Mouse (Mus musculus): ENCODE results near the gene Pstpip1.

The Pstpip1 gene

DNA sequence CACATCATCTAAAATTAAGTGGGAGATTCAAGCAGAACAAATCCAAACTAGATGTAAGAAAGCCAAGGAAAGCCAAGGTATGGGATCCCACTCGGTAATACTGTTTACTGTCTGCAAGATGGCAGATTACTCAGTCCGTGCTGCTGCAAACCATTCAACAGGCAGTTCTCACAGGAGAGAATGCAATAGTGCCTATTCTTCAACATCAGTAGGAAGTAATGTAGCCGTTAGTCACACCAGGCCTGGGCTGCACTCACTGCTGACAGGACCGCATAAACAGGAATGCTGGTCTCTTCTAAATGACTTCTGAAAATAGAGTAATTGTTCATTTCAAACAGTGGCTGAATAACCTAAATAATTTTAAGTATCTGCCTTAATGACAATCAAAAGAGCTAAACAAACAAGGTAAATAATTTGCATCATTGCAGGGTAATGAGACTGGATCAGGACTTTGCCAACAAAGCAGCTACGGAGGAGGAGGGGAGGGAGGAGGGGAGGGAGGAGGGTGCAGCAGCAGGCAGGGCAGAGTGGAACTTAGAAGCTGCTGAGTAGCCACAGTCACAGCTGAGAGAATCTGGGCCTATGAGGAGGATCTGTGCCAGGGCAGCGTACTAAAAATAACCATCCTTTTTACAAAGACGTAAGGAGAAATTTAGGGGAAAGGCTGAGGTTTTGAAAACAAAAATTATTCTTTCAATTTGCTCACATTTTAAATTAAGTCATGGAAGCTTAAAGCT lies 62.2 kb downstream of the Pstpip1 start:
- peak; percentile 27 for DNase-seq

DNA sequence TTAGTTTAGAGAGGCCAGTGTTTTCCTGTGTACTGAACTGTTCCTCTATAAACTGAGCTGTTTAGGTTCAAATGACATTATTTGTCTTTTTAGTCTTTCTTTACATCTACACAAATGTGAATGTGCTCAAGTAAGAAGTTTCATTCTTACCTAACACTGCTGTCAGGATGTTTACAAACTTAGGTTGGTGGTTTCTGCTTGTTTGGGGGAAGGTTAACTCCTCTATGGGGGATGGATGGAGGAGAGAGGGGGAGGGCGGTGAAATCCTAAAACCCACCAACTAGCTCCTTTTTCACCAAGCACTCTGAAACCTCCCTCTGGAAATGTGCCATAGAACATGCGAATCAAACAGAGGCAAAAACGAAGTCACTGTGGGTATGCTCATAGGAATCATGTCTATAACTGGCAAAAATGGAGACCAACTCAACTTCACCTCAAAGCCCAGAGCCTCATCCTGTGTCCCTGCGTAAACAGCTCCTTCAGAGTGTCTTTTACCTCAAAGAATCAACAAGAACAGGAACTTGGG lies 62.8 kb downstream of the Pstpip1 start:
- no peak for DNase-seq

GRCm38 (mm10) chr9:56154572-56154971 lies 64.8 kb downstream of the Pstpip1 start:
- DNase-seq = peak; percentile 44

DNA sequence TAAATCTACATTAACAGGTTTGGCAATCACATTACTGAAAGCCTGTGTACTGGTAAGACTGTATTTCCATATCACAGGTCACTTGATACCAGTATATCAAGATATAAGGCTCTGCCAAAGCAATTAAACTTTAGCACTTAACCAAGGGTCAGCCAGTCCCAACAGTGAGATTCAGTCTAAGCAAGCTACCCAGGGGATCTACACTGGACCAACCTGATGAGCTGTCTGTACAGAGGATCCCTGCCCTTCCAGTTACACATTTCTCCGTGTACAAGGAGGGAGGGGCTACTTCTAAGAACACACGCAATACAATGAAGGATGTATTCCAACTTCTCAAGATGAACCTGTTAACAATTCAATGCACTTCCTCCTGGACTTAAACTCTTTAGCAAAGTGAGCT lies 68.3 kb downstream of the Pstpip1 start:
- no peak for DNase-seq

DNA sequence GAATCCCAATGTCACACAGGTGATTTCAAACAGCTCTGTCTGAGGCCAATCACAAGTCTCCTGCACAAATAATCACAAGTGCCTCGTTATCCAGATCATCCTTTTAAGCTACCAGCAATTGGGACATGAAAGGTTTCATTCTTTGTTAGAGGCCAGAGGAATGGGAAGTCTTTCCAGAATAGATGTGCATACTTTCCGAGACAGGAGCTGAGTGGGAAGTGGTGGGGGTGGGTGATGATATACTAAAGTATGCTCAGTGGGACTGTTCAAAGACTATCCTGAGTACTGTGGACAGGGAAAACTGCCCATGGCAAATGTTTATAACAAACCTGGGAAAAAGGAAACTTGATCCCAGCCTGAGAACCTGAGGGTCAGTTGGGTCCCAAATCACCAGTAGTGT lies 69.7 kb downstream of the Pstpip1 start:
- DNase-seq = no peak

GRCm38 (mm10) chr9:56160341-56161141 lies 70.8 kb downstream of the Pstpip1 start:
- peak; percentile 96 for DNase-seq

DNA sequence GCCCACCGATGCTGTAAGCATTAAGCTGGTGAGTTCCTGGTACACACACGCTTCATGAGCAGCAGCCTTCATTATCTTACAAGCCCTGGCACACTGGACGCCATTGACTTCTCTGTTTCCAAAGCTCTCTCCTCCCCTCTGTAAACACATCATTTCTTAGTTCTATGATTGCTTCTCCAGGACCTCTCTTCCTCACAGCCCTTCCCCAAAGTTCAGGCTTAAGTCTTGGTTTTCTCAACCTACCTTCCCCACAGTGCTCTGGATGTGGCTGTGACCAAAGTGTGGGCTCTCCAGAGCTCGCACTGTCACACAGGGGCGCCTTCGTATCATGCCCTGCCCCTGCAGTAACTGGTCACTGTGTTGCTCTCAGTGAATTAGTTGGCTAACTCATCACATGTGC lies 75.6 kb downstream of the Pstpip1 start, which contains the start of gene Tspan3:
Gene Tspan3, minus strand, starts transcription at position 101 of the 400 bp plus-strand sequence.
- no peak for DNase-seq

GRCm38 (mm10) chr9:56166161-56166560 lies 76.4 kb downstream of the Pstpip1 start:
- DNase-seq = no peak

DNA sequence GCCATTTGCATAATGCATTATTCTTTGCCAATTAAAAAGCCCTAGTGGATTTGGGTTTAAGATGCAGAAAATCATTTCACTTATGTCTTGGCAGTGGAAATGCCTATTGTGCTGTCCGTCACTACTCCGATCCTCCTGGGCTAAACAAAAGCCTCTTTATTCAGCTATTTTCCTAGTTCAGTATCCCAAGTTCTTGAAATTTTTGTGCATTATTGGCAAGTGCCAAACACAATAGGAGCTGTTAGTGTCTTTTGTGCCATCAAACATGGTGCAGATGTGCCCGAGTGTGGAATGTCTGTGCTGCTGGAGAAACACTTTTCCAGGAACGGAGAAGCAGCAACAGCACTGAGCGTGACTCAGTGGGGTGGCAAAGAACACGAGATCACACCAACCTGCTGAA lies 77.9 kb downstream of the Pstpip1 start:
- peak; percentile 40 for DNase-seq

DNA sequence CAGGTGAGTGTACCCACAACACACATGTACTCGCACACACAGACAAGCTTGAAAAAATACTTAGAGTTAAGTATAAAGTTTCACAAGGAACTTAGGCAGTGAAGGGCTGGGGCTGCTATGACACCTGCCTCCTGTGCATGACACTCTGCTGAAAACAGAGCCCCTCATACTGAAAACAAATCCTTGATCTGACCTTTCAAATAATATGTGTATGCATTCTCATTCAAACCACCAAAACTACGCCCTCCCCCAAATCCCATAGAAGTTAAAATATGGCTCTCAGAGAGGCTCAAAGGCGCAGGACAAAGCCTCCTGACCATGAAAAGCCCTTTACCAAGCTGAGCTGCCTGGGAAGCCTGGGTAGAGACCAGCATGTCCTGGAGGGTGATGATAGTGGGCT lies 85.6 kb downstream of the Pstpip1 start:
- no peak for DNase-seq

GRCm38 (mm10) chr9:56177354-56177753 lies 87.6 kb downstream of the Pstpip1 start:
- DNase-seq = no peak
